Mouse (Mus musculus): ENCODE results near the gene Osbpl10. TPM values are rescaled to one million over a fixed set of nuclear protein-coding genes. Genes with fewer than 3 reads are reported as not detected.
"Not testable (repeated sequence)": the region's sequence is repeated elsewhere in the genome, so short reads cannot be mapped to it uniquely, and the experiment has no call there.

Osbpl10 gene
- total and polyA plus RNA-seq, 2 experiments from 2014 or later, result 3.3 to 22.5 TPM

- Histone ChIP-seq H3K4me1 (ENCODE audit: insufficient read depth, low read length) (no peaks in the 10 kb centered on the region), H3K36me3 (ENCODE audit: insufficient read depth, low read length) (peaks cover 4% of the 10 kb centered on the region; the same call in 1 of the 2 replicates), H3K27me3 (ENCODE audit: insufficient read depth, low read length) (no peaks in the 10 kb centered on the region), H3K4me3 (ENCODE audit: low read length) (no peak overlapping the region), H3K4me2 (ENCODE audit: low read depth, low read length) (no peak overlapping the region), H3K9me3 (ENCODE audit: low read length) (no peaks in the 10 kb centered on the region), H3K9ac (replicated peaks; ENCODE audit: low read length) (no peak overlapping the region), H3K27ac (no peak overlapping the region)
- no peak for TF ChIP-seq CTCF (IDR thresholded peaks at IDR 0.05; ENCODE audit: low read depth)
- ATAC-seq (no peak), DNase-seq (ENCODE audit: low spot score) (no peak)
- 91% methylated on average over 7 of the region's 7 CpGs for WGBS
Observed at GRCm38 (mm10) chr9:115260464-115260863, 282.1 kb downstream of the Osbpl10 start.

GRCm38 (mm10) chr9:115261456-115261855 is 283.1 kb downstream of the Osbpl10 start:
- Histone ChIP-seq H3K4me3 (ENCODE audit: low read length) (no peak overlapping the region), H3K9me3 (ENCODE audit: low read length) (no peaks in the 10 kb centered on the region), H3K36me3 (ENCODE audit: insufficient read depth, low read length) (peaks cover 9% of the 10 kb centered on the region; the same call in 1 of the 2 replicates), H3K4me2 (ENCODE audit: low read depth, low read length) (no peak overlapping the region), H3K27ac (no peak overlapping the region), H3K27me3 (ENCODE audit: insufficient read depth, low read length) (no peaks in the 10 kb centered on the region), H3K9ac (replicated peaks; ENCODE audit: low read length) (no peak overlapping the region), H3K4me1 (ENCODE audit: insufficient read depth, low read length) (no peaks in the 10 kb centered on the region)
- peak; percentile 77 for TF ChIP-seq CTCF (IDR thresholded peaks at IDR 0.05; ENCODE audit: low read depth)
- ATAC-seq (peak; percentile 49; the same call in 1 of the 2 replicates), DNase-seq (ENCODE audit: low spot score) (peak; percentile 80)
- WGBS, result 55% methylated on average over 8 of the region's 8 CpGs

GRCm38 (mm10) chr9:115261896-115262295 is 283.5 kb downstream of the Osbpl10 start:
- 77% methylated on average over 5 of the region's 5 CpGs for WGBS
- no peak overlapping the region for H3K9ac ChIP-seq (replicated peaks; ENCODE audit: low read length)
- ATAC-seq (no peak), DNase-seq (ENCODE audit: low spot score) (no peak)
- H3K9me3 ChIP-seq (ENCODE audit: low read length), result no peaks in the 10 kb centered on the region
- no peak overlapping the region for H3K4me3 ChIP-seq (ENCODE audit: low read length)
- no peak for TF ChIP-seq CTCF (IDR thresholded peaks at IDR 0.05; ENCODE audit: low read depth)
- no peaks in the 10 kb centered on the region for H3K4me1 ChIP-seq (ENCODE audit: insufficient read depth, low read length)
- no peaks in the 10 kb centered on the region for H3K27me3 ChIP-seq (ENCODE audit: insufficient read depth, low read length)
- no peak overlapping the region for H3K4me2 ChIP-seq (ENCODE audit: low read depth, low read length)
- no peak overlapping the region for H3K27ac ChIP-seq
- peaks cover 7% of the 10 kb centered on the region; the same call in 1 of the 2 replicates for H3K36me3 ChIP-seq (ENCODE audit: insufficient read depth, low read length)

GRCm38 (mm10) chr9:115271556-115271955 is 293.2 kb downstream of the Osbpl10 start:
- H3K4me3 ChIP-seq (ENCODE audit: low read length), result no peak overlapping the region
- H3K9ac ChIP-seq (replicated peaks; ENCODE audit: low read length), result no peak overlapping the region
- WGBS, result 88% methylated on average over 3 of the region's 3 CpGs
- H3K9me3 ChIP-seq (ENCODE audit: low read length), result no peaks in the 10 kb centered on the region
- no peaks in the 10 kb centered on the region for H3K27me3 ChIP-seq (ENCODE audit: insufficient read depth, low read length)
- ATAC-seq (no peak), DNase-seq (ENCODE audit: low spot score) (no peak)
- H3K27ac ChIP-seq, result no peak overlapping the region
- no peaks in the 10 kb centered on the region for H3K4me1 ChIP-seq (ENCODE audit: insufficient read depth, low read length)
- peaks cover 12% of the 10 kb centered on the region; the same call in 1 of the 2 replicates for H3K36me3 ChIP-seq (ENCODE audit: insufficient read depth, low read length)
- TF ChIP-seq CTCF (IDR thresholded peaks at IDR 0.05; ENCODE audit: low read depth), result no peak
- H3K4me2 ChIP-seq (ENCODE audit: low read depth, low read length), result no peak overlapping the region

GRCm38 (mm10) chr9:115272451-115272850 is 294.1 kb downstream of the Osbpl10 start:
- not testable (repeated sequence) for H3K27ac ChIP-seq; ATAC-seq; H3K4me3 ChIP-seq (ENCODE audit: low read length); H3K9ac ChIP-seq (replicated peaks; ENCODE audit: low read length); H3K4me2 ChIP-seq (ENCODE audit: low read depth, low read length); H3K27me3 ChIP-seq (ENCODE audit: insufficient read depth, low read length); H3K4me1 ChIP-seq (ENCODE audit: insufficient read depth, low read length); H3K9me3 ChIP-seq (ENCODE audit: low read length); DNase-seq (ENCODE audit: low spot score)
- WGBS, result 89% methylated on average over 2 of the region's 5 CpGs
- H3K36me3 ChIP-seq (ENCODE audit: insufficient read depth, low read length), result peaks cover 15% of the 10 kb centered on the region; the same call in 1 of the 2 replicates

- Histone ChIP-seq H3K4me1 (ENCODE audit: insufficient read depth, low read length) (no peaks in the 10 kb centered on the region), H3K4me2 (ENCODE audit: low read depth, low read length) (no peak overlapping the region), H3K9ac (replicated peaks; ENCODE audit: low read length) (no peak overlapping the region), H3K27ac (no peak overlapping the region), H3K36me3 (ENCODE audit: insufficient read depth, low read length) (peaks cover 15% of the 10 kb centered on the region; the same call in 1 of the 2 replicates), H3K9me3 (ENCODE audit: low read length) (no peaks in the 10 kb centered on the region), H3K4me3 (ENCODE audit: low read length) (no peak overlapping the region), H3K27me3 (ENCODE audit: insufficient read depth, low read length) (no peaks in the 10 kb centered on the region)
- no peak for TF ChIP-seq CTCF (IDR thresholded peaks at IDR 0.05; ENCODE audit: low read depth)
- DNase-seq (ENCODE audit: low spot score), result no peak
- WGBS, result 93% methylated on average over 7 of the region's 7 CpGs
- ATAC-seq, result no peak
Observed at GRCm38 (mm10) chr9:115273095-115273649, 294.8 kb downstream of the Osbpl10 start.

GRCm38 (mm10) chr9:115274806-115275205 is 296.4 kb downstream of the Osbpl10 start:
- DNase-seq (ENCODE audit: low spot score) (no peak), ATAC-seq (no peak)
- Histone ChIP-seq H3K9ac (replicated peaks; ENCODE audit: low read length) (no peak overlapping the region), H3K36me3 (ENCODE audit: insufficient read depth, low read length) (peaks cover 19% of the 10 kb centered on the region; the same call in 1 of the 2 replicates), H3K4me1 (ENCODE audit: insufficient read depth, low read length) (no peaks in the 10 kb centered on the region), H3K27ac (no peak overlapping the region), H3K4me2 (ENCODE audit: low read depth, low read length) (no peak overlapping the region), H3K27me3 (ENCODE audit: insufficient read depth, low read length) (no peaks in the 10 kb centered on the region), H3K4me3 (ENCODE audit: low read length) (no peak overlapping the region), H3K9me3 (ENCODE audit: low read length) (no peaks in the 10 kb centered on the region)
- no peak for TF ChIP-seq CTCF (IDR thresholded peaks at IDR 0.05; ENCODE audit: low read depth)
- 85% methylated on average over 6 of the region's 6 CpGs for WGBS

All from hindbrain, postnatal 0 days (tissue).